Mouse (Mus musculus) embryonic facial prominence, embryonic 12.5 days (tissue): ENCODE results near the gene Impdh2. TPM values are rescaled to one million over a fixed set of nuclear protein-coding genes. Genes with fewer than 3 reads are reported as not detected.

Experiments used
- ATAC-seq: fragments of 200-750 bp; cut with Nextera tagmentation; 2 replicates; pipeline ENCODE4 v1.8.0; 2017; ENCODE audit not compliant: insufficient number of reproducible peaks, insufficient read depth, low FRiP score, low TSS enrichment
- H3K27ac ChIP-seq: fragments of 300-500 bp; sonication (generic); 2 replicates; pipeline ENCODE4 v1.5.1; 2016; ENCODE audit warnings: mild to moderate bottlenecking
- H3K27me3 ChIP-seq: fragments of 300-500 bp; sonication (generic); 2 replicates; pipeline ENCODE4 v1.6.1; 2016; ENCODE audit warnings: mild to moderate bottlenecking, moderate library complexity
- H3K36me3 ChIP-seq: fragments of 300-500 bp; sonication (generic); 2 replicates; pipeline ENCODE4 v1.6.1; 2016; ENCODE audit warnings: mild to moderate bottlenecking
- H3K4me1 ChIP-seq: fragments of 300-500 bp; sonication (generic); 2 replicates; pipeline ENCODE4 v1.6.1; 2016
- H3K4me2 ChIP-seq: fragments of 300-500 bp; sonication (generic); replicated peaks from 2 replicates; pipeline ENCODE4 v1.6.1; 2016; ENCODE audit warnings: mild to moderate bottlenecking, moderate library complexity
- H3K4me3 ChIP-seq: fragments of 300-500 bp; sonication (generic); 2 replicates; pipeline ENCODE4 v1.5.1; 2016; ENCODE audit warnings: mild to moderate bottlenecking
- H3K9ac ChIP-seq: fragments of 300-500 bp; sonication (generic); 2 replicates; pipeline ENCODE4 v1.6.1; 2016; ENCODE audit warnings: mild to moderate bottlenecking, moderate library complexity
- H3K9me3 ChIP-seq: fragments of 300-500 bp; sonication (generic); 2 replicates; pipeline ENCODE4 v1.6.1; 2016; ENCODE audit warnings: mild to moderate bottlenecking, moderate library complexity
- WGBS: fragments of 180-500 bp; shearing (Covaris S2); methylation state at CpG from one replicate; pipeline ENCODE4 v1.1.7; 2016; 5-methylcytosine and 5-hydroxymethylcytosine counted together
- polyA plus RNA-seq: library from polyadenylated mRNA; unstranded; fragments of >200 nt; fragmentation: Nextera tagmentation; extraction: Ambion mirVana; gene quantifications from 2 replicates; pipeline ENCODE4 v1.2.1, GENCODE M21; 2016

Impdh2 gene
- polyA plus RNA-seq, 1 experiment from 2014 or later: 209 TPM

GRCm38 (mm10) chr9:108546875-108547274 lies 13.2 kb upstream of the Impdh2 start:
- no peak overlapping the region for H3K27ac ChIP-seq
- peaks cover 80% of the 10 kb centered on the region for H3K36me3 ChIP-seq
- no peak for ATAC-seq
- no peak overlapping the region for H3K4me2 ChIP-seq
- no peak overlapping the region for H3K4me3 ChIP-seq
- no peaks in the 10 kb centered on the region for H3K9me3 ChIP-seq
- H3K27me3 ChIP-seq: no peaks in the 10 kb centered on the region
- no peak overlapping the region for H3K9ac ChIP-seq
- H3K4me1 ChIP-seq: no peaks in the 10 kb centered on the region
- 81% methylated on average over 1 of the region's 1 CpGs for WGBS

- Histone ChIP-seq H3K4me2 (no peak overlapping the region), H3K9ac (no peak overlapping the region), H3K4me3 (no peak overlapping the region), H3K36me3 (peaks cover 78% of the 10 kb centered on the region), H3K9me3 (no peaks in the 10 kb centered on the region), H3K4me1 (peaks cover 9% of the 10 kb centered on the region), H3K27ac (no peak overlapping the region), H3K27me3 (no peaks in the 10 kb centered on the region)
- ATAC-seq: no peak
- WGBS: 83% methylated on average over 4 of the region's 4 CpGs
Measured at GRCm38 (mm10) chr9:108559169-108559568, 917 bp upstream of the Impdh2 start.

- peaks cover 52% of the 10 kb centered on the region for H3K36me3 ChIP-seq
- no peak for ATAC-seq
- H3K4me3 ChIP-seq: no peak overlapping the region
- H3K27me3 ChIP-seq: no peaks in the 10 kb centered on the region
- no peaks in the 10 kb centered on the region for H3K9me3 ChIP-seq
- no peak overlapping the region for H3K4me2 ChIP-seq
- peaks cover 26% of the 10 kb centered on the region for H3K4me1 ChIP-seq
- no peak overlapping the region for H3K27ac ChIP-seq
- no peak overlapping the region for H3K9ac ChIP-seq
- WGBS: 93% methylated on average over 8 of the region's 8 CpGs
Measured at GRCm38 (mm10) chr9:108563671-108564070, 3.6 kb downstream of the Impdh2 start.

- Histone ChIP-seq H3K4me3 (no peak overlapping the region), H3K9ac (no peak overlapping the region), H3K4me1 (peaks cover 26% of the 10 kb centered on the region), H3K4me2 (no peak overlapping the region), H3K27me3 (no peaks in the 10 kb centered on the region), H3K36me3 (peaks cover 47% of the 10 kb centered on the region), H3K9me3 (no peaks in the 10 kb centered on the region), H3K27ac (no peak overlapping the region)
- 90% methylated on average over 7 of the region's 7 CpGs for WGBS
- ATAC-seq: no peak
Measured at GRCm38 (mm10) chr9:108564131-108564530, 4.0 kb downstream of the Impdh2 start.

- Histone ChIP-seq H3K27ac (peak overlapping the region; percentile 82), H3K9ac (peak overlapping the region; percentile 78), H3K4me2 (peak overlapping the region; percentile 95), H3K36me3 (peaks cover 45% of the 10 kb centered on the region), H3K27me3 (no peaks in the 10 kb centered on the region), H3K4me3 (peak overlapping the region; percentile 67), H3K9me3 (no peaks in the 10 kb centered on the region), H3K4me1 (peaks cover 37% of the 10 kb centered on the region)
- 11% methylated on average over 35 of the region's 35 CpGs for WGBS
- no peak for ATAC-seq
Measured at GRCm38 (mm10) chr9:108565881-108566814, 6.1 kb downstream of the Impdh2 start.

- H3K9ac ChIP-seq: peak within 1 kb of the TSS; percentile 78
- H3K4me3 ChIP-seq: peak within 1 kb of the TSS; percentile 67
- no peaks in the 10 kb centered on the region for H3K9me3 ChIP-seq
- H3K27me3 ChIP-seq: no peaks in the 10 kb centered on the region
- H3K4me2 ChIP-seq: peak within 1 kb of the TSS; percentile 95
- ATAC-seq: peak; percentile 61
- peaks cover 29% of the 10 kb centered on the region for H3K4me1 ChIP-seq
- H3K36me3 ChIP-seq: peaks cover 47% of the 10 kb centered on the region
- WGBS: under 1% methylated on average over 73 of the region's 73 CpGs
- H3K27ac ChIP-seq: peak within 1 kb of the TSS; percentile 82
Measured at GRCm38 (mm10) chr9:108566815-108567776, 7.0 kb downstream of the Impdh2 start, which contains the start of gene Ndufaf3. Gene Ndufaf3 (minus strand): TSS chr9:108567434.

- Histone ChIP-seq H3K4me2 (peak overlapping the region; percentile 95), H3K4me3 (peak overlapping the region; percentile 67), H3K9me3 (no peaks in the 10 kb centered on the region), H3K27me3 (no peaks in the 10 kb centered on the region), H3K27ac (peak overlapping the region; percentile 82), H3K4me1 (peaks cover 29% of the 10 kb centered on the region), H3K9ac (peak overlapping the region; percentile 78), H3K36me3 (peaks cover 48% of the 10 kb centered on the region)
- WGBS: 5% methylated on average over 18 of the region's 18 CpGs
- ATAC-seq: no peak
Measured at GRCm38 (mm10) chr9:108567931-108568419, 7.9 kb downstream of the Impdh2 start.

GRCm38 (mm10) chr9:108568511-108568921 lies 8.4 kb downstream of the Impdh2 start:
- Histone ChIP-seq H3K4me3 (peak overlapping the region; percentile 67), H3K9me3 (no peaks in the 10 kb centered on the region), H3K4me1 (peaks cover 30% of the 10 kb centered on the region), H3K4me2 (peak overlapping the region; percentile 95), H3K27ac (peak overlapping the region; percentile 4; the same call in 1 of the 2 replicates), H3K36me3 (peaks cover 48% of the 10 kb centered on the region), H3K9ac (no peak overlapping the region; the same call in 1 of the 2 replicates), H3K27me3 (no peaks in the 10 kb centered on the region)
- no peak for ATAC-seq
- 76% methylated on average over 17 of the region's 17 CpGs for WGBS

GRCm38 (mm10) chr9:108569381-108570206 lies 9.5 kb downstream of the Impdh2 start, which contains the start of gene Dalrd3:
Gene Dalrd3 (plus strand): TSS chr9:108569886.
- ATAC-seq: peak; percentile 53
- H3K9ac ChIP-seq: peak within 1 kb of the TSS; percentile 71
- peak within 1 kb of the TSS; percentile 60 for H3K4me3 ChIP-seq
- no peaks in the 10 kb centered on the region for H3K9me3 ChIP-seq
- no peaks in the 10 kb centered on the region for H3K27me3 ChIP-seq
- peak within 1 kb of the TSS; percentile 74 for H3K27ac ChIP-seq
- peaks cover 41% of the 10 kb centered on the region for H3K4me1 ChIP-seq
- H3K36me3 ChIP-seq: peaks cover 48% of the 10 kb centered on the region
- WGBS: 6% methylated on average over 42 of the region's 42 CpGs
- H3K4me2 ChIP-seq: peak within 1 kb of the TSS; percentile 98

- Histone ChIP-seq H3K27ac (peak overlapping the region; percentile 74), H3K27me3 (no peaks in the 10 kb centered on the region), H3K4me1 (peaks cover 48% of the 10 kb centered on the region), H3K9ac (peak overlapping the region; percentile 71), H3K4me2 (peak overlapping the region; percentile 98), H3K4me3 (peak overlapping the region; percentile 60), H3K36me3 (peaks cover 49% of the 10 kb centered on the region), H3K9me3 (no peaks in the 10 kb centered on the region)
- 2% methylated on average over 40 of the region's 40 CpGs for WGBS
- ATAC-seq: no peak; the same call in 1 of the 2 replicates
Measured at GRCm38 (mm10) chr9:108570207-108570896, 10.3 kb downstream of the Impdh2 start.
